Mouse (Mus musculus) brain, adult 2 months (tissue): Measurements from ENCODE around the gene Gpr150.

ENCODE experiments used
- DNase-seq: peaks from one replicate; pipeline ENCODE4 v3.0.0; 2011; ENCODE audit warnings: low read depth, low spot score

Gpr150 gene

DNA sequence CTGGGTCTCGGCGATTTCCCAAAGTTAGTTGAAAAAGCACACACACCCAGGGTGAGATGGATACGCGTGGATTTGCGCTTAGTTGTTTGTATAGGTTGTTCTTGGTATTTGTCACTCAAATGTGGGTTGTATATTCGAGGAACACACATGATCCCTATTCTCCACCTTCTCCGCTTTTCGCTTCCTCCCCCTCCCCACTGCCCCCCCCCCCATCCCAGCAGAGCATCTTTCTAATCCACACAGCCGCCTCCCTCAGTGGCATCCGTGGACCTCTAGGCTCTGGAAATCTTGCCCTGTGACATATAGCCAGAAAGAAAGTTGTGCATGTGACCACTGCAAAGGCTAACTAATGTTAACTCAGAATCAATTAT lies at the start of gene Gpr150:
Gene Gpr150 (minus strand): TSS at position 101 of the 371 bp plus-strand sequence.
- DNase-seq: no peak

DNA sequence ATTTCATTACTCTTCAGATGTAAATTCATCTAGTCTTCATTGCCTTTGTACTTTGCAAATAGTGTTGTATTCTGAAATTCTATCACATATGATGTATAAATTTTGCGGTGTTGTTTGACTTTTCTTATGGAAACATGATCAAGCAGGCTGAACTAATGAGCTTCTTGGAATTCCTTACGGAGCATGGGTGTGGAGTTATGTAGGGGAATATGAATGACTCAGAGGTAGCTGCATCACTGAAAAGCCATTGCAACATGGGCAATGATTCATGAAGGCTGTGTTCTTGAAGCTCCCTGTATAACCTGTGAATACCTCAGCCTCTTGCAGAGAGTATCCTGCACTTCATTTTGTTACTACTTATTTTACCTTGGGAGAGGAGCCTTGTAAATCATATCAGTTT lies 45.2 kb upstream of the Gpr150 start:
- DNase-seq: peak; percentile 11

DNA sequence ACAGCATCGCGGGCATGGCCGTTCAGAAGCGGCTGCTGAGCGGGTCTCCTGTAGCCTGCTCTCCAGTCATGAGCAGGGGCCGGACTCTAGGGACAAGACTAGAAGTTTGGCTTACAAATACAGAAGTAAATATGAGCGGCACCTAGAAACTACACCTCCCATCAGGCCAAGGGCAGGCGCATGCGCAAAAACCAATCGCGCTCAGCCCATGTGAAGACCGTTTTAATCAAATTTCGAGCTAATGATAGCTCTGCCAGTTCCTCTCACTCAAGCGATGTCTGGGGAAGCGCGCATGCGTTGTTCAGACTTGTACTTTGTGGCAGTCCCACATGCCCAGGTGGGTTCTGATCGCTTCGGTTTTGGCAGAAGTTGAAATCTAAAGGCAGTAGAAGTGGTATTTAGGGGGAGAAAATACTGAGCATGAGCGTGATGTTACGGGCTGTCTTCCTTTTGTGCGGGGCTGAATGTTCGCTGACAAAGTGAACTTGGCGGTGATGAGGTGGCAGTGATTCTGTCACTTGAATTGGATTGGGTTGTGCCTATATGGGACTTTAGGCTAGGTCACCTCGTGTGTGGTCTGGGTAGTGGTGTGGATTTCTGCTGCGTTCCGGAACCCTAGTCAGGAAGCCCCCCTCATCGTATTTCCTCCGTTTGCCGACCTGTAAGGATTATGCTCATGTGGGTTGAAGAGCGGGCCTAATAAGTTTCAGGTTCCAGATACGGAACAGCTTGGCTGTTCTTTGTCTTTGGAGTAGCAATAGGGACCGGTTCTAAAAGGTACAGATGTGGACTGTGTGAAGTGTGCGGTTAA lies 41.9 kb upstream of the Gpr150 start, which contains the start of the genes Arsk and Ttc37:
Gene Arsk (minus strand): TSS at position 168 of the 811 bp plus-strand sequence.
Gene Ttc37 (plus strand): TSS at position 242 of the 811 bp plus-strand sequence.
- DNase-seq: peak; percentile 99

DNA sequence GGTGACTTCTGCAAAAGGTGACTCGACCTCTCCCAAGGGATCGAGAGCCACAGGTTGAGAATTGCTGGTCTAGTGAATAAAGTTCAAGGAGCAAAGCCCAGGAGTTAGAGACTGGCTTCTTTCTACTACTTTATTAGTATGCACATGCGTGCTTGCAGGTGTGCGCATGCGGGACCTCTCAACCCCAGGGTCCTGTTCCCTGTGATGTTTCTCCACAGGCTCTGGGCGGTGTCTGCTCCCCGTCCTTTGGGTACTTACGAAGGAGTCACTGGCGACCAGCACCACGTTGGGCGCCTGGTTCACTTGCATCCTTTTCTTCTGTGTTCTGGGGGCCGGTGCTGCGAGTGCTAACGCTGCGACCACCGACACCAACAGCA lies 41.3 kb upstream of the Gpr150 start:
- DNase-seq: peak; percentile 63

DNA sequence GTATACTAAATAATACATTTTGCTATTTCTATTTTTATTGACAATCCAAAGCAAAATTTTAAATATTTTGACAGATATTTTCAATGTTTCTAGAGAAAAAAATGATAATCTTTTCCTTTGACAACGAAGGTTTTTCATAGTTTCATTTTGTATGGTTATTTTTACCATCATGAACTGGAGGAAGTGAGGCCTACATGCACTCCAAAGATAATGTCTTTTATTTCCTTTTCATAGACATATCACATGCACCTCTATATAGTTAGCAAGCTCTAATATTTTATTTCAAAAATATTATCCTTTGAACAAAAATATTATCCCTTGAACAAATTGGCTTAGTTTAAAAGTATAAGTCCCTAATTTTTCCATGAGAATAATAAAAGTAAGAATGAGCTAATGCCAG lies 17.5 kb upstream of the Gpr150 start:
- DNase-seq: no peak

DNA sequence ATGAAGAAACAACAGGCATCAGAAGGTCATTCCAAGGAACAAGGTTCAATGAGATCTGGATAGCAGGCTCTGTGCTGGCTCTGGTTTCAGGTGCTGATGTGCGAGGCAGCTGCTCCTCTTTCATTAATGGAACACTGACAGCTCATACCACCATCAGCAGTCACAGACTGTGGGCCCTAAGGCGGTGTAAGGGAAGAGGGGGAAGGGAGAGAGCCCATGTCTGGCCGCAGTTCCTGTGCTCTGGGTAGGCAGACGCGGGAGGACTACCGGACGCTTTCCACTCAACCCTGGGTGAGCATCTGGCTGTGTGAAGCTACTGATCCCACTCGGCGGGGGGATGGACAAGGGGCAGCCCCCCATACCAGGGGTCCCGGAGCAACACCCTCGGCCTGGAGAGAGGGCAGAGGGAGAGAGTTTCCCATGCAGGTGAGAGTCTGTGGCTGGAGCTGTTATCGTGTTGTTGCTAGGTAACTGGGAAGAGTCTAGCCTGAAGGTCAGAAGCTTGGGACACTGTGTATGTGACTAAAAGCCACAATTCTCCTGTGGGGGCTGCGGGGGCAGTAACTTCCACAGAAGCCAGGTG lies 7.7 kb upstream of the Gpr150 start:
- DNase-seq: no peak

DNA sequence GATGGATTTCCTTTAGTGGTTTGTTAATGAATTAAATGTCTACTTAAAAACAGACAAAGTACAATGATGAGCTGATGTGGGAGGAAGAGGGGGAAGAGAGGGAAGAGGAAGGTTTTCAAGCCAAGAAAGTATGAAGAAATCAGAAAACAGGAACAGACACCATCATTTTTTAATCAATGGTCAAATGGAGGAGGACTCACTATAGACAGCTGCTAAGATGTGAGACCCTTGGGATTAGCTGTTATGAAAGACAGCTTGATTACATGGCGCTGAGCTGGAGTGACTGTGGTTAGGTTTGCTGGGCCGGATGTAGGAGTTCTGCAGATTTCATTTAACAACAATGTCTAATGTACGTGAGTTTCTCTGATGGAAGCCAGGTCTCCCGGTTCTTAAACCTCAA lies 6.8 kb upstream of the Gpr150 start:
- DNase-seq: no peak

DNA sequence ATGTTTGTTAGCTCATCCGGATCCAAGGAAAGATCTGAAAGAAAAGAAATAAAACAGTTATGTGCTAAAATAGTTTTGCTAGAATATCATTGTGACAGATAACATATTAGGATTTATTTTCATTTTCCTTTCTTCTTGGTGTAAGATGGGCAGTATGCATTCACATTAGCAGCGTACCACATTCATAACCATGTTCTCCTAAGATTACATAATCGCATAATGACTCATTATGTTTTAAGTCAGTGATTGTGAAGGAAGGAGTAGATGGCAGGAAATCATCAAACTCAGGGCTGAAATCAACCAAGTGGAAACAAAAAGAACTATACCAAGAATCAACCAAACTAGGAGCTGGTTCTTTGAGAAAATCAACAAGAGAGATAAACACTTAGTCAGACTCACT lies 5.8 kb upstream of the Gpr150 start:
- no peak for DNase-seq

DNA sequence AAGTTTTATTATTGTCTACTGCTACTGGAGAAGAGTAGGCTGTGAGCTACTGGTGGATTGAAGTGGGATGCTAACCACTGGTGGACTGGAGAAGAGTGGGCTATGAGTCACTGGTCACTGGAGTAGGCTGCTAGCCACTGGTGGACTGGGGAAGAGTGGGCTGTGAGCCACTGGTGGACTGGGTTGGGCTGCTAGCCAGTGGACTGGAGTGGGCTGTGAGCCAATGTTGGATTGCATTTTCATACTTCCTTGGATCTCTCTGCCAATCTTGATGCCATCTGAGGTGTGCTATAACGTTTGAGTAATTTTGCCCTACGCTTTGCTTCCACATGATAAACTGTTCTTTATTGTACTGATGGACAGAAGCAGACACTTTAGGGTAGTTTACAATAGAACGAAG lies 5.3 kb upstream of the Gpr150 start:
- DNase-seq: no peak

DNA sequence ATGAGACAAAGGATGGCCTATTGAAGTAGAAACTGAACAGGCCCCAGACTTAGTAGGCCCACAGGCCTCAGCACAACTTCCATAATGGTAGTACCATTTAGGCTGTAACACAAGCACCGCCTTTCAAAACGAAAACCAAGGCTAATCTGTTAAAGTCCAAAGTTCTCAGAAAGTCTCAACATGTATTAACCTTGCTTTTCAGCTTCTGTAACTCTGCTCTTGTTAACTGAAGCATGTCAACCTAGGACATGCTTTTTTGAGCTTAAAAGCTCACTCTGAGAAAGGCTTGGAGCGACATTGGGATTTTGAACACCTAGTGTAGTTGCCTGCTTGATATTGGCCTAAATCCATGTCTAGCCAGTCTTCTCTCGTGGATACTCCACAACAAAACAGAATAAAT lies 2.8 kb upstream of the Gpr150 start:
- DNase-seq: no peak

DNA sequence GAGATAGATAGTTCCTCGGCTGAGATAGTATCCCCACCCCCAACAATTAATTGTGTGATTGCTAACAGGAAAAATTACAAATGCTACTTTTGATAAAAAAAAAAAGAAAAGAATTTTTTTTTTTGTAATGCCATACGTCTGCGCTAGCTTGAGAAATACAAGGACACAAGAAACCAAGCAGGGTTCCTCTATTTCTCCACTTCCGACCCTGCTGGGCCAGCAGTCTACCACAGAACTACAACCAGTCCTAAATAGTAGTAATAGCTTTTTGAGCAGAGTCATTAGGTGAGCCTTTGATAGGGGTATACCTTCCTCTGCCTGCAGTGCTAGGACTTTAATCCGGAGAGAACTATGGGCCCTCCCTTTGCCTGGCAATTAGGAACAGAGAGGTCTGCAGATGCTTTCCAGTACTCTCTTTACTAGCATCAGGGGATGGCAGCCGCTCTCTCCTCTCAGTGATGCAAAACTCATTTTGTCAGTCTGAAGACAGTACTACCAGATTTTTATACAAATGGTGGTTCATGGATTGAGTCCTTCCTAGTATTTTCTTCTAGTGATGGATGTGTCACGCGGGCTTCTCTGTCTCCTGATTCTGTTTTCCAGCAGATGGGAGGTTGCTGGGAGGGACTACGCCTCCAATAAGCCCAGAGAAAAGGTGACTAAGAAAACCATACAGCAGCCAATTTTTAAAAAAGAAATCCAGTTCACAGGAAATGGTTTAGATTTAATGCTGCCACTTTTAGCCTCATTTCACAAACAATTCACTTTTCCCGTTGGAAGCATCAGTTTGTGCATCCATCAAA lies 672 bp upstream of the Gpr150 start:
- peak; percentile 79 for DNase-seq

DNA sequence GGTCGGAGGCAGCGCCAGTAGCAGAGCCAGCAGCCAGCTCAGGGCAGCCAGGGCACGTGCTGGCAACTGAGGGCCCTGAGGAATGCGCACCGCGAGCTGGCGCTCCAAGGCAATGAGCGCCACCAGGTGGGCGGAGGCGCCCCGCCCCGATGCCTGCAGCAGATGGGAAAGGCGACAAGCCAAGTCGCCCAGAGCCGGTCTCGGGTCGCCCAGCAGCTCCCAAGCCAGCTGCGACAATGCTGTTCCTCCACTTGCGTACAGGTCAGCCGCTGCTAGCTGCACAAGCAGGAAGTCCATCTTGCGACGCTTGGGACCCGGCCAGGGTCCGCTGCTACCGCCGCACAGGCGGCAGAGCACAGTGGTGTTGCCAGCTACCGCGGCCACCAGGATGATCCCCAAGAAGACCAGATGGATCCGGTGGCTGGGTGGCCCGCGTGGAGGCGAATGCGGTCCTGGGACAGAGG lies 503 bp downstream of the Gpr150 start:
- peak; percentile 92 for DNase-seq

DNA sequence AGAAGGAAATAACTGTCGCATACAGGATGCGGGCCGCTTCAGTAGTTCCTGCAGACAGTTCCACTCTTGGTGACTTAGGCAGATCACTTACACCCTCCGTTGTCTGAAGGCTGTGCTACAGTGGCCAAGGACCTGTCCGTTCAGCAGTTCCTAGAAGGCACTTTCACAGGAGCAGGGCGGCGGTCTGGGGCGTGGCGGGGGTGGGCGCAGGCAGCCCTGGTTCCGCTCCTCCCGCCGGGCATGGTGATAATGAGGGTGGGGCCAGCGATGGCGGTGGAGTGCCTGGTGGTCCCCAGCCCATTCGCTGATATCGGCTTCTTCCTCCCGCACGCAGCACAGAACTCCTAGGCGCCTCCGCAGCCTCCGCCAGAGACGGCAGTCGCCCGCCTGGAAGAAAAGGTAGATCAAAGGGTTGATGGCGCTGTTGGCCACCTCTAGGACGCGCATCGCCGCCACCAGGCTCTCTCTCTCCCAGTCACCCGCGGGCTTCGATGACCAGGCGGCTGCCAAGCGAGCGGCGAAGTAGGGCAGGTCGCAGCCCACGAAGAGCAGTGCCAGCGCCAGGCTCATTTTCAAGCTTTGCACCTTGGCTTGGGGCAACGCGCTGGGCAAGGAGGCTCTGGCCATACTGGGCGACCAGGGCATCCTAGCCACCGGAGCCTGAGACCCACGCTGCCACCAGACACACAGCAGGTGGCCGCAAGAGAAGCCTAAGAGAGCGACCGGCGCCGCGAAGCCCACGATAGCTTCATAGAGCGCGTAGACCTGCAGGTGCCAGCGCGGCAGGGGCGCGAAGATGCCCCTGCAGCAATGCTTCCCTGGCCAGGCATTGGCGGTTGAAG lies 1.2 kb downstream of the Gpr150 start:
- DNase-seq: peak; percentile 77

DNA sequence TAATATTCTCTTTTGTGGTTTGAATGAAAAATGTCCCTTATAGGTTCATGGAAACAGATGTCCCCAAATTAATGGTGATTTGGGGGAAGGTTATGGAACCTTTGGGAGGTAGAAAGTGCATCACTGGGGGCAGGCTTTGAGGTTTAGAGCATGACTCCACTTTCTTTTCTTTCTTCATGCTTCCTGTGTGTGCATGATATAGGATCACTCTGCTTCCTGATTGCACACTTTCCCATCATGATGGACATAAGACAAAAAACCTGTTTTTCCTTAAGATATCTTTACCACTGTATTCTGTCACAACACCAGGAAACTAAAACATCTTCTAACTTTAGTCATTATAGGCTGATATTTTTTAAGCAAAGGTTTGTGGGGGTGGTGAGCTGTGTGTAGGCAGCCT lies 11.8 kb downstream of the Gpr150 start:
- DNase-seq: no peak

DNA sequence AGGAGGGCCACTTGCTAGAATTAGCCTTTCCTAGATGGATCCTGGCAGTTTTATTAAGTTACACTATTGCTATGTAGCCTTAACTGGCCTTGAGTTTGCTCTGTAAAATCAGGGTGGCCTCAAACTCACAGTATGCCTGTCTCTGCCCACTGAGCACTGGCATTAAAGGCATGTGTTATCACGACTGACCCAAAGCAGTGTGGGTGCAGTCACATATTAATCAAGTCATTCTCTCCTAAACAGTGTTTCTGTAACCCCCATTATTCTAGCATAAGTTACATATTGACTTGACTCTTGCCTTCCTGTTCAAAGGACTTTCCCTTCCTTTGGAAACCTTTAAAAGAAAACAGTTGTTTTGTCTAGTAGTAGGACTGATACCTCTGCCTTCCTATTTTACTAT lies 14.3 kb downstream of the Gpr150 start:
- DNase-seq: no peak

DNA sequence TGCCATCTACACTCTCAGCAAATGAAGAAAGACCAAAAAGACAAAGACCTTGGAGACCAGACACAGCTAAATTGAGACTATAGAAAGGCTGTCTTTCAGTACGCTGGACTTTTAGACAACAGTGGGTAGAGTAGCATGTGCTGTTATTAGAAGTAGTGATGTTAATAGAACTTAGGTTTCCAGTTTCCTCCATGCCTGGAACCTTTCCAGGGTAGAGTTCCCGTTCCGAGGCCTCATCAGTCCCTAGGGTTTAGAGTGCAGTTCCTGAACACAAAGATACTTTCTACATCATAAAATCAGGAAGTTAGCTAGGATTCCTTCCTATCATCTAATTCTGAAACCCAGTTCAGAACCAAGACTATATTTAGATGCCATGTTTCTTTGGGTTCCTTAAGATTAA lies 32.2 kb downstream of the Gpr150 start:
- no peak for DNase-seq

DNA sequence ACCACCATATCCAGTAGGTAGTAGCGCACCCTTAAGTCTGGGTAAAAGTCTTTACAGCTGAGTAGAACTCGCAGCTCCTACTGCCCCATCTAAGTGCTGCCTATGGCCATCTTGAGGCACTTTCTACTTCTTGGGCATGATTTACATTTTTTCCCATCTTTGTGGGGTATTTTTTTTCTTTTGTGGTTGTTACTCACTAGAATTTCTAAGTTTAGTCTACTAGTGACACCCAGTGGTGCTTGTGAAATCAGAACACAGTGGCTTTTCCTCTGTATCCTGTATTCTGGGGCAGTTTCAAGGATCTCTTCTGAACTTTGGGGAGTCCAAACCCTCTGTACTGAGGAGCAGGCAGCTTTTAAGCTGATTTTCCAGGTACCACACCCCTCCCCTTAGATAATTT lies 35.0 kb downstream of the Gpr150 start:
- DNase-seq: peak; percentile 38

DNA sequence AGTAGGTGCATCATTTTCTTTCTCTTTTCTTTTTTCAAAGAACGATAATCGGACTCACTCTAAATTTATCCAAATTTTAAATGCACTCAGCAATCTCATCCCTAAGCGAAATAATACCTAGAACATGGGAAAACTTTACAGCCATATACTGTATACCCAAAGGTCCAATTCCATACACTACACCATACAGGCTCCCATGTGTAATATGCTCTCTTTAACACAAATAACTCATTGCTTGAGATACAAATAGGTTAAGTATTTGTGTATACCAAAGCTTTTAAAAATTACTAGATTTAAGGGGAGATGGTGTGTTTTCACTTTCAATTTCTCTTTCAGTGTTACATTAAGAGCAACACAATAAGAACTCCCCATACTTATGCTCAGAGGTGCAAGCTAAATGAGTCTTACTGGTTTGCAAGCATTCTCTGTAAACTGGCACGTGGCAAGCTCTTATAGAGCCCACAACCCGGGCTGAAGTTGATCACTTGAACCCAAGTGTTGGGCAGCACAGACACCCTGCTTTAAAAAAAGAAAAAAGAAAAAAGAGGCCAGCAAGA lies 37.9 kb downstream of the Gpr150 start:
- no peak for DNase-seq

DNA sequence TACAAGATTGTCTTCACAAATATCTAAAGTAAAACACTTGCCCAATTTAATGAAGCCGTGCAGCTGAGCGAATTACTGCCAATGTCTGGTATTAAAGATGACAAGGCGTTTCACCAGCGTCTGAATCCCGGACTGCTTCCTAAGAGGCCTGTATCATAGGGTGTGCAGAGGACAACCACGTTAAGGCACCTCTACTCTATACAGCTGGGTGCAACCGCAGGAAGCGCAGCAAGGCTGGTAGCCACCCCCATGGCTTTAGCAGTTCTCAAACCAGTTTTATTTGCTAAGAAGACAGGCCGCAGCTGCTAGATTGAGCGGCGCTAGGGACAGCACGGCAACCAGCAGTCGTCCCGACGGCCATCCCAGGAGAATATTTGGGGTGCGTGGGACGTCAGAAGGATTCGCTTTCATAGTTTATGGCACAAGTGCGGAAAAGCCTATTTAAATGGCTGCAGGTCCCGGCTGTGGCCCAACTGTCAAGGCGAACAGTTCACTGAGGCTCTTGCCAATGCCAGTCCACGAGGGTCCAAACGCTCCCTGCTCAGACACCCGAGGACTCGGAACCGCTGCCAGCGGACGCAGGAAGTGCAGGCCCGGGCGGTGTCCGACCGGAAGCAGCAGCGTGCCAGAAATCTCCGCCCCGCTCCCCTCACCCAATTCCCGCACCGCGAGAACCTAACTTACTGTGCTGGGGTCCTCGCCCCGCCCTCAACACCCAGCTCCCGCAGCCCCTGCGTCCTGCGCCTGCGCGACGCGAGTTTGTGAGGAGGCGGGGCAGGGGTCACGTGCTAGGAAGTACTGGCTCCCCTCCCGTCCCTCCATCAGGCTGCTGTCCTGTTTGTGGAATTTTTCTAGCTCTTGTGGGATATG lies 38.6 kb downstream of the Gpr150 start, which contains the start of gene Rfesd:
Gene Rfesd (minus strand): TSS at position 746 of the 870 bp plus-strand sequence.
- peak; percentile 98 for DNase-seq

DNA sequence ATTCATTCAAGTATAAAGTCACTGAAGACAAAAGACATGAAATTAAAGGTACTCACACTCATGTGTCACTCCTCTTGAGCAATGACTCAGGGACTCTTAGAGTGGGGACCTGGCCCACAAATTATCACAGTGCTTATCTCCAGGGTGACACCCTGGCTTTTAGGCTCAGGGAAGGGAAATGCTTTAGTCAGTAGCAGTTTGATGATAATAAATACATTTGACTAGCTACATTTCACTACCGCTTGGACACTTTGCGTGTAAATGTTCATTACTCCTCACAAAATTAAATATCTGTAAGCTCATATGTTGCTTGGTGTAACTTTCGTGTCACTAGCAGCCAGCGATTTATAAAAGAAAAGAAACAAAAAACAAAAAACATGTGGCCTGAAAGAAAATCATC lies 39.3 kb downstream of the Gpr150 start:
- DNase-seq: peak; percentile 23
